Mouse (Mus musculus) right cerebral cortex, postnatal 4 days (tissue): Measurements from ENCODE around the gene Dock9.

Experiments used
- DNase-seq: peaks from one replicate; pipeline ENCODE4 v3.0.0-alpha.2; 2022

Dock9 gene

DNA sequence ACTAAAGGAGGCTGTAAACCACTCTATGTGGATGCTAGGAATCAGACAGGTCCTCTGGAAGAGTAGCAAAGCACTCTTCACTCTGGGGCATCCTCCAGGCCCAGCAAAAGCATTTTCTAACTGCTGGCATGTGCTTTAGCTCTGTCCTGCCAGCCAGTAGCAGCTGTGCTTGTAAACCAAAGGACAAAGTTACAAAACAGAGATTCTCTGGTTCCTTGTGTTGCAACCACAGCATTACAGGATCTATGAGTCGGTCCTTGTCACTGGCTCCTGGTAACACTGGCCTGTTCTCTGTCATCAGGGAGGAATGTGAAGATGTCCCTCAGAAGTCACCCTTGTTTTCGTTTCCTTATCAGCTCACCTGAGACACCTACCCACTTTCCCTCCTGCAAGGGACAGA lies 297.1 kb downstream of the Dock9 start:
- DNase-seq, result no peak

DNA sequence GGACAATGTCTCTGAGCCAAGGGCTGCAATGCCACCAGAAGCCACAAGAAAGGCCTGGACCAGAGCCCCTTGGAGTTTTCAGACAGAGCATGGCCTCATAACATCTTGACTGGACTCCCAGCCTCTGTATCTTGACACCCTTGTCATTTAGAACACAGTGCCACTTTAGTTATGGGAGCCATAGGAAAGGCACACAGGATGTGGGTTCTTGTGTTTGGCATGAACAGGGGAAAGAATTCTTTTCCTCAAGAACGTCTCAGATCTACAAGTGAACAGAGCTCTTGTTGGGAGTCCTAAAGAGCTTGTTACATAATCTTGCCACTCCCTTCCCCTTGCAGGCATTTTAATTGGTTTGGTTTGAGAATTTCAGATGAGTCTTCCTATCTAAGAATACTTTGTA lies 297.9 kb downstream of the Dock9 start:
- DNase-seq, result no peak

DNA sequence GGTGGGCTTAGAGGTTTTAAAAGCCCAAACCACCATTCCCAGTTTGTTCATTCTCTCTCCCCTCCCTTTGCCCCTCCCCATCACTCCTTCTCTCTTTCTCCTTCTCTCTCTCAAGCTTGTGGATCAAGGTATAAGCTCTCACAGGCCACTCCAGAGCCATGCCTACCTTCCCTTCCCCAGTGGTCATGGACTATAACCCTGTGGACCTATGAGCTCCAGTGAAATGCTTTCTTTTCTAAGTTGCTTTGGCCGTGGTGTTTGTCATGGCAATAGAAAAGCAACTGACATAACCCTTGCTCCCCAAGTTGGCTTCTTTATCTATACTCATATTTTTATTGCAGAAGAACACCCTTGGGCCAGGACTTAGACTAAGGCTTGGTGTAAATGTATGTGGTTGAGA lies 299.8 kb downstream of the Dock9 start:
- no peak for DNase-seq

DNA sequence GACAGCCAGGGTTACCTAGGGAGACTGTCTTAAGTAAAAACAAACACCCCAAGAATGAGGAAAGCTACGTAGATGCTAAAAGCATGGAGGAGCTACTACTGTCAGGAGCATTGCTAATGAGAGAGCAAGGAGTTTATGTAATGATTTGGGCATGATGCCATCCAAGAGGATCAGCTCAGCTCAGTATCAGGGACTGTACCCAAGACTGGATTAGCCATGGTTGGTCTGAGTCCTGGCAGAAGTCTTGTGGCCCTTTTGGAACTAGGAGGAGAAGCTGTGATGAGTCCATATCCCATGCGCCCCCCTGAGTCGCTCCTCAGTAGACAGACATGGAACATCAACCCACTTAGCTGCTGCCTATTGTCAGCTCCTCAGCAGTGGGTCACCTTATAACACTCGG lies 301.9 kb downstream of the Dock9 start:
- no peak for DNase-seq

DNA sequence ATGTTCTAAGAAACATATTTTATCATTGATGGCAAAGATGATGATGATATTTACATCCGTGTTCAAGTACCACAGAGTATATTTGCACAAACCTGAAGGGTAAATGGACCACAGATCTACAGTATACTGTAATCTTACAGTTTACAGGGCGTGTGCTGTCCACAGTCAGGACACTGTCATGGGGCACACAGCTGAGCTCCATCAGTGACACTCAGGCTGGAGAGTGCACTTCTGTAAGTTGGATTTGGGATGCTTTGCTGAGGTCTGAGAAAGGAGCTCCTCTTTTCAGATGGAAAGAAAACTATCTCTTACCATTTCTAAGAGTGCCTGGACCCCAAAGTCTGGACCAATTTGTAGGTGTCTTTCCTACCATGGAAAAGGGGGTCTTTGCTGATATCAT lies 302.5 kb downstream of the Dock9 start:
- DNase-seq, result no peak

DNA sequence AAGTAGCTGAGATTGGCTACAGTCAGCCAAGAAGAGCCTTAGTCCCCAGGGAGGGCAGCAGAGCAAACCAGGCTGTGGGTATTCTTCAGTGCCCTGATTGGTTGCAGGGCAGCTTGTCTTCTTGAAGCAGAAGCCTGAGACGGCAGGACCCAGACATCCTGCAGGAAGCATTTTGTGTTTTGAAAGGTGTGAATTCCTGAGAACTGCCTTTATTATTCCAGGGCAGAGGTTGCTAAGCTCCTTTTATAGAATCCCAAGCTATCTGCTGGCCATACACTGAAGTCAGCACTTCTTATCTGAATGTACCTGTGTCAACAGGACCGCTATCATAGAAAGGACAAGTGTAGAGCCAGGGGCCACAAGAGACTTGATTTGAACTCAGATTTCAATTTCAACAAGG lies 303.4 kb downstream of the Dock9 start:
- no peak for DNase-seq

DNA sequence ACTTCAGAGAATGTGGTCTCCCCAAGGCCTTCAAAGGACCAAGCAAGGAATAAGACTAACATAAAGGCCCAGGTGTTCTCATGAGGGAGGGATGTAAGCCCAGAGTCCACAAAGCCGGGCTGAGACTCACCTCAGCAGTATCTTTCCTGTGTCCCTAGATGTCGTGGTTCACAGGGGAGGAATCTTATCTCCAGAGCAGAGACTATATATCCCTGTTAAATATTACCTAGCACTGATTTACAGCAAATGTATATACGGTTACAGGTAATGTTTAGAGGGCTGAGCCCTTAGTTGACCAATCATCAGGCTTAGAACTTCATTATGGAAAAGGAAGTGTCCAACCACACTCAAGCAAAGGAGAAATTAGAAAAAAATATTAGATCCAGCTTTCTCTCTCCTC lies 303.9 kb downstream of the Dock9 start:
- DNase-seq, result no peak

DNA sequence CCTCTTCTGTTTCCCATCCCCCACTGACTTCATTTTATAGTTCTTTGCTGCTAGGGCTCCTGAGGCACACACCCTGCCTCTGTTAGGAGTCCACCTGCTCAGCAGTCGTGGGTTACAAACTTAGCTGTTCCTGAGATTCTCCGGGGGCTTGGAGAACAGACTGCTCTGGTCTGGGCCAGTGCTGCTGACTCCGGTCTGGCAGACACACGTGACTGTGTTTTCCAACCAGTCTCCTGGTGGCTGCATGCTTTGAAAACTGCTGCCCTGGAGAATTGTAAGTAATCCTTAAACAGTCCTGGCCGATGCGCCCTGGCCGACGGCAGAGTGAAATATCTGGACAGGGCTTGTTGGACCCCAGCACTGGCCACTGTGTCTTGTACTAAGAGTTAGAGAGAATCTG lies 305.3 kb downstream of the Dock9 start:
- DNase-seq, result no peak
